Mouse (Mus musculus) liver, postnatal 0 days (tissue): ENCODE results near the gene Ezh1. TPM values are rescaled to one million over a fixed set of nuclear protein-coding genes. Genes with fewer than 3 reads are reported as not detected.
A peak's percentile ranks its signal among the peaks of the same experiment; 100 is the strongest.

Experiments used
- ATAC-seq: fragments of 200-750 bp; cut with Nextera tagmentation; 2 replicates; pipeline ENCODE4 v1.8.0; 2017; ENCODE audit warnings: mild to moderate bottlenecking, moderate library complexity
- DNase-seq: peaks from one replicate; pipeline ENCODE4 v3.0.0-alpha.2; 2016
- H3K27ac ChIP-seq: fragments of 300-500 bp; sonication (generic); 2 replicates; pipeline ENCODE4 v1.5.1; 2014; ENCODE audit warnings: antibody characterized with exemption, moderate library complexity, mild to moderate bottlenecking, low read depth
- H3K27me3 ChIP-seq: fragments of 300-500 bp; sonication (generic); 2 replicates; pipeline ENCODE4 v1.6.1; 2014; ENCODE audit warnings: low read length, control low read depth, mixed read lengths; ENCODE audit not compliant: insufficient read depth
- H3K36me3 ChIP-seq: fragments of 300-500 bp; sonication (generic); replicated peaks from 2 replicates; pipeline ENCODE4 v1.6.1; 2014; ENCODE audit warnings: mild to moderate bottlenecking, control low read depth, low read length, moderate library complexity, mixed read lengths; ENCODE audit not compliant: insufficient read depth
- H3K4me1 ChIP-seq: fragments of 300-500 bp; sonication (generic); 2 replicates; pipeline ENCODE4 v1.6.1; 2014; ENCODE audit warnings: antibody characterized with exemption, mild to moderate bottlenecking, control low read depth; ENCODE audit not compliant: insufficient read depth
- H3K4me2 ChIP-seq: fragments of 300-500 bp; sonication (generic); 2 replicates; pipeline ENCODE4 v1.6.1; 2014; ENCODE audit warnings: low read depth, mild to moderate bottlenecking, low read length, moderate library complexity, mixed read lengths
- H3K4me3 ChIP-seq: fragments of 300-500 bp; sonication (generic); 2 replicates; pipeline ENCODE4 v1.5.1; 2014; ENCODE audit warnings: low read depth, low read length
- H3K9ac ChIP-seq: fragments of 300-500 bp; sonication (generic); replicated peaks from 2 replicates; pipeline ENCODE4 v1.6.1; 2014; ENCODE audit warnings: mild to moderate bottlenecking, moderate library complexity
- H3K9me3 ChIP-seq: fragments of 300-500 bp; sonication (generic); 2 replicates; pipeline ENCODE4 v1.6.1; 2016; ENCODE audit warnings: mild to moderate bottlenecking, control low read depth, low read length, mixed read lengths
- CTCF ChIP-seq: sonication (generic); IDR thresholded peaks from 2 replicates; pipeline ENCODE4 v1.5.1; 2016; ENCODE audit warnings: antibody characterized with exemption, low read depth
- EP300 ChIP-seq: IDR thresholded peaks from 2 replicates; pipeline ENCODE4 v1.6.1; 2016; ENCODE audit warnings: antibody characterized with exemption, low read depth, mild to moderate bottlenecking
- WGBS: fragments of 180-500 bp; shearing (Covaris S2); extraction: QIAGEN DNeasy Blood & Tissue Kit; methylation state at CpG from one replicate; pipeline ENCODE4 v1.1.7; 2014; ENCODE audit not compliant: insufficient replicate concordance; 5-methylcytosine and 5-hydroxymethylcytosine counted together
- polyA plus RNA-seq: library from polyadenylated mRNA; unstranded; fragments of >200 nt; fragmentation: Nextera tagmentation; extraction: Ambion mirVana; gene quantifications from 2 replicates; pipeline ENCODE4 v1.2.1, GENCODE M21; 2015

Gene Ezh1
- polyA plus RNA-seq, 1 experiment from 2014 or later: 5.0 TPM

- Histone ChIP-seq H3K4me1 (0 out of 2 replicates have a peak, but pooled peaks cover 2% of the 10 kb centered on the region), H3K9ac (no peak overlapping the region), H3K4me3 (no peak overlapping the region), H3K36me3 (no peaks in the 10 kb centered on the region; the same call in 1 of the 2 replicates), H3K27me3 (peaks cover 11% of the 10 kb centered on the region), H3K27ac (no peak overlapping the region), H3K9me3 (no peaks in the 10 kb centered on the region), H3K4me2 (no peak overlapping the region)
- ATAC-seq: no peak
- WGBS: 85% methylated on average over 11 of the region's 11 CpGs
- DNase-seq: no peak
- TF ChIP-seq EP300 (no peak), CTCF (no peak)
Measured at GRCm38 (mm10) chr11:101181961-101182360, 44.3 kb downstream of the Ezh1 start.

GRCm38 (mm10) chr11:101180846-101181740 lies 45.2 kb downstream of the Ezh1 start:
- TF ChIP-seq CTCF (peak; percentile 91), EP300 (no peak)
- Histone ChIP-seq H3K9me3 (no peaks in the 10 kb centered on the region), H3K27me3 (peaks cover 20% of the 10 kb centered on the region), H3K9ac (no peak overlapping the region), H3K27ac (no peak overlapping the region), H3K4me1 (peaks cover 8% of the 10 kb centered on the region; the same call in 1 of the 2 replicates), H3K4me2 (no peak overlapping the region), H3K4me3 (no peak overlapping the region), H3K36me3 (no peaks in the 10 kb centered on the region)
- ATAC-seq (peak; percentile 61), DNase-seq (peak; percentile 82)
- 38% methylated on average over 10 of the region's 10 CpGs for WGBS

- 66% methylated on average over 17 of the region's 17 CpGs for WGBS
- Histone ChIP-seq H3K9ac (no peak overlapping the region), H3K4me3 (no peak overlapping the region), H3K36me3 (no peaks in the 10 kb centered on the region), H3K9me3 (no peaks in the 10 kb centered on the region), H3K27ac (no peak overlapping the region), H3K4me2 (no peak overlapping the region), H3K4me1 (peaks cover 13% of the 10 kb centered on the region), H3K27me3 (peaks cover 28% of the 10 kb centered on the region)
- TF ChIP-seq EP300 (no peak), CTCF (no peak)
- DNase-seq (no peak), ATAC-seq (no peak)
Measured at GRCm38 (mm10) chr11:101180261-101180660, 46.0 kb downstream of the Ezh1 start.

DNA sequence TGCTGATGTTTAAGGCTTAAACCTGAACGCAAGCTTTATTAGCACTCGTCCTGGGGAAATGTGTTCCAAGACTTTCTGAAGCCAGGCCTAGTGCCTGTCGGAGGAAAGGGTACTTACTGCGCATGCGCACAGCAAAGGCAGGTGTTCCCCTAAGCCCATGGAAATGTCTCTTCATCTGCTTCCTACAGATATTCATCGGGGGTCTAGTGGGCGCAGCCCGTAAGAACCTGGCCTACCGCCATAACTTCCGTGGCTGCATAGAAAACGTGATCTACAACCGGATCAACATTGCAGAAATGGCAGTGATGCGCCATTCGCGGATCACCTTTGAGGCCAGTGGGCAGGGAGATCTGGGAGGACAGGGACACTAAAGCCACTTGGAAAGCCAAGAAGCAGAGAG lies 47.0 kb downstream of the Ezh1 start:
- no peaks in the 10 kb centered on the region for H3K9me3 ChIP-seq
- no peak for TF ChIP-seq EP300
- no peak for TF ChIP-seq CTCF
- DNase-seq (no peak), ATAC-seq (no peak)
- WGBS: 82% methylated on average over 15 of the region's 15 CpGs
- H3K4me1 ChIP-seq: peaks cover 18% of the 10 kb centered on the region
- no peaks in the 10 kb centered on the region for H3K36me3 ChIP-seq
- peaks cover 38% of the 10 kb centered on the region for H3K27me3 ChIP-seq
- H3K27ac ChIP-seq: no peak overlapping the region
- no peak overlapping the region for H3K9ac ChIP-seq
- H3K4me2 ChIP-seq: no peak overlapping the region
- no peak overlapping the region for H3K4me3 ChIP-seq

GRCm38 (mm10) chr11:101178061-101179058 lies 47.9 kb downstream of the Ezh1 start:
- peaks cover 47% of the 10 kb centered on the region for H3K27me3 ChIP-seq
- no peak overlapping the region for H3K4me3 ChIP-seq
- ATAC-seq (no peak), DNase-seq (no peak)
- H3K9me3 ChIP-seq: no peaks in the 10 kb centered on the region
- no peaks in the 10 kb centered on the region for H3K36me3 ChIP-seq
- H3K27ac ChIP-seq: no peak overlapping the region
- no peak overlapping the region for H3K9ac ChIP-seq
- TF ChIP-seq EP300 (no peak), CTCF (0 out of 2 replicates have a peak, but pooled peaks have one; percentile 10)
- H3K4me1 ChIP-seq: peaks cover 27% of the 10 kb centered on the region
- WGBS: 55% methylated on average over 36 of the region's 36 CpGs
- peak overlapping the region; percentile 3; the same call in 1 of the 2 replicates for H3K4me2 ChIP-seq
